Mouse (Mus musculus) embryo, embryonic 9.5 days (tissue): ENCODE measurements around the gene Tjp3.
A peak's percentile ranks its signal among the peaks of the same experiment; 100 is the strongest.

Source experiments
- DNase-seq: peaks from one replicate; pipeline ENCODE4 v3.0.0-alpha.2; 2017; ENCODE audit errors: extremely low spot score

Gene Tjp3

GRCm38 (mm10) chr10:81291511-81292104, at the start of gene Tjp3:
TSS of gene Tjp3 (minus strand) at chr10:81291581.
- no peak for DNase-seq

DNA sequence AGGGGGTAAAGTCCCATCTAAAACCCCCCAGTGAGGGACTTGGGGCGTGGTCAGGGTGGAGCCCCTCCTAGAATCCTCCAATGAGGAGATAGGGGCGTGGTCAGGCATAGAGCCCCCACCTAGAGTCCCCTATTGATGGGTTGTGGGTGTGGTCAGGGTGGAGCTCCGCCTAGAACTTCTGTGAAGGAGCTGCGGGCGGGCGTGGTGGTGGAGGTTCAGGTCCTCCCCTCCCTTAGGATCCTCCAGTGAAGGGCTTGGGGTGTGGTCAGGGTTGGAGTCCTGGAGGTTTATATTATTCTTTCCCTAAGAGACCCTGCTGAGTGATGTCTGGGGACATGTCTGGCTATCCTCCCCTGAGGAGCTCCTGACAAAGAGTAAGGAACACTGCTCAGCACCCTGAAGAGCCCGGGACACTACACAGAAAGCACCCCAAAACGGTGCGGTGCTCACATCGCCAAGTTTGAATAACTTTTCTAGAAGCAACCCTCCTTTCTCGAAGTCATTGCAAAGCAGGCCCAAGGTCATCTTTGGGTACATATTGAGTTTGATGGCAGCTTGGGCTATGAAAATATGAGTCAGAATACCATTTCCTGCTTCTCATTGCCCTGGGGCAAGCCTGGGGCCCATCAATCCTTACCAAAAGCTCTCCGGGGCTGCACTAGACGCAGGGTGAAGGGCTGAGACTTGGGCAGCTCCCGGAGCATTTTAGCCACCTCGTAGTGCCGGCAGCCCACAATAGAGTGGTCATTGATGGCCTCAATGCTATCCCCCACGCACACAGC, 49.4 kb upstream of the Tjp3 start:
- DNase-seq: no peak

DNA sequence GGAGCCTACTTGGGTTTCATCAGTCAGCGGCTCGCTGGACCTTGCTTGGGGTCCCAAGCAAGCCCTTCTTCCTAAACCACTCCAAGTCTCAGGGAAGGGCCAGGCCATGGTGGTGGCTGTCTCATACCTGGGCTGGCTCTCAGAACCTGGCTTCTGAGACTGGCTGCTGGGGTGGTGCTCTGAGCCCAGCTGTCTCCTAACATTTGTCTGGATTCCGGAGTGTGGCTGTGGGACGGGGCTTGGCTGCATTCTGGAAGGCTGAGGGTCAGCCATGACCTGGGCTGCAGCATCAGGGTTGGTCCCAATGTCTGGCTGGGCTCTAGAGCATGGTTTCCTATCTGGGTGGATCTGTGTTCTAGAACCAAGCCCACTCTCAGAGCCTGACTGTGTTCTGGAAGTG, 45.2 kb upstream of the Tjp3 start:
- no peak for DNase-seq

GRCm38 (mm10) chr10:81335393-81336340, 44.3 kb upstream of the Tjp3 start:
- DNase-seq: peak; percentile 74

DNA sequence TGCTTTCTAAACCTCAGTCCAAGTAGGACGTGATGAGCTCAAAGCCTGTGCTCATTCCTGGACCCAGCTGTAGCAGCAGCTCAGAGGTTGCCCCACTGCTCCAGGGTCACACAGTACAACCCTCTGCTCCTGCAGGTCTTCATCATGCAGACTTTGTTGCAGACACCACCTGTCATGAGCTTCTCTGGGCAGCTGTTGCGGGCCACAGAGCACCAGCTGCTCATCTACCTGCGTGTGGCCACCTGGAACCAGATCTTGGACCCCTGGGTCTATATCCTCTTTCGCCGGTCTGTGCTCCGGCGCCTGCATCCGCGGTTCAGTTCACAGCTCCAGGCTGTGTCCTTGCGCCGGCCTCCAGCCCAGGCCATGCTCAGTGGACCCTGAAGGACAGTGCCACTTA, 42.9 kb upstream of the Tjp3 start:
- DNase-seq: no peak

GRCm38 (mm10) chr10:81332277-81332676, 40.9 kb upstream of the Tjp3 start:
- no peak for DNase-seq

GRCm38 (mm10) chr10:81330007-81330406, 38.6 kb upstream of the Tjp3 start:
- no peak for DNase-seq

- DNase-seq: no peak
These were observed 38.0 kb upstream of the Tjp3 start for GRCm38 (mm10) chr10:81329194-81329975.

DNA sequence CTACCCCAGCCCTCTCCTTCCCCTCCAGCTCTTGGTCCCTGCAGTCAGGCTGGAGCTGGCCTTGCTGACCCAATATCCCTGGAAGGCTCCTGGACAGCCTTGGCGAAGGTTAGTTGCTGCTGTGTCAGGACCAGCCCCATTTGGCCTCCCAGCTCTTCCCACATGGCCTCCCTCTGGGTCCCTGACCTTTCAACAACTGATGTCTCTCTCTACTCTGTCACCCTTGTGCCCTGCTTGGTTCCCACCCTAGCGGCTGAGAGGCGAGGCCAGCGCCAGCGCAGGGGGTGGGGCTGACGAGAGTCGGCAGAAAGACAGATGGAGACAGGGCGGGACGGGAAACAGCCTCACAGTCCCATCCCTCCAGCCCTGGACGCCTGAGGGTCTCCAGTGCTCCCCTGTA, 37.0 kb upstream of the Tjp3 start, which contains the start of gene Tbxa2r:
Tbxa2r (plus strand) TSS at position 346 of the 400 bp plus-strand sequence.
- DNase-seq: no peak

DNA sequence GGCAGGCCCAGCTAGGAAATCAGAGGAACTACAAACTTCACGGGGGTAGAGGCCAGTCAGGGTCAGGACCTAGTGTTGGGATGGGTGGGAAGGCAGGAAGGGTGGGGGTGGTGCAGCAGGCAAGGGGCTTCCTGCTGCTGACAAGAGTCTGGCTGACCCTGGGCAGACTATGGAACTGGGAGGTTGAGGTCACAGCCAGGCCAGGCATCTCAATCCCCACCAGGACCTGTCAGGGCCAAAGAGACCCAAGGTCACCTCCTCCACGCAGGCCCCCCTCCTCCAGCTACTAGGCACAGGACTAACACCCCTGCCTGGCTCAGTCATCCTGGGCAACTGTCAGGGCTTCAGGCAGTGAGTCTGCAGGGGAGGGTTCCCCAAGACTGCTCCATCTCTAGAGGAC, 36.6 kb upstream of the Tjp3 start:
- DNase-seq: no peak

DNA sequence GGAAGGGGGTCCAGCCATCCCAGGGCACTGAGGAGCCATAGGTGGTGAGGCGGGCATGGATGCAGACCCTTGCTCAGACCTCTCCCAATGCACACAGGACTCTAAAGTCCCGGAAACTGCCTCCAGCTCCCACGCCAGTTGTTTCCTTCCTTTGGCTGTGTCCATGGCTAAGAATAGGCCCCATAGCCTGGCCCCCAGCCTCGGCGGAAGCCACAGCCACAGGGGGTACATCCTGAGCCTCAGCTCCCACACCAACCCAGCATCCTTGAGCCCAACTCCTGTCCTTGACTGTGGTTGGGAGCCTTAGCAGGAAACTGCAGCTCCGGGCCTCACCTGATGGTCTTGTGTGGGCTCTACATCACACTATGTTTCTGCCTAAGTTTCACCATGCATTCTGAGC, 35.5 kb upstream of the Tjp3 start:
- DNase-seq: no peak

GRCm38 (mm10) chr10:81325781-81326180, 34.4 kb upstream of the Tjp3 start:
- DNase-seq: no peak

DNA sequence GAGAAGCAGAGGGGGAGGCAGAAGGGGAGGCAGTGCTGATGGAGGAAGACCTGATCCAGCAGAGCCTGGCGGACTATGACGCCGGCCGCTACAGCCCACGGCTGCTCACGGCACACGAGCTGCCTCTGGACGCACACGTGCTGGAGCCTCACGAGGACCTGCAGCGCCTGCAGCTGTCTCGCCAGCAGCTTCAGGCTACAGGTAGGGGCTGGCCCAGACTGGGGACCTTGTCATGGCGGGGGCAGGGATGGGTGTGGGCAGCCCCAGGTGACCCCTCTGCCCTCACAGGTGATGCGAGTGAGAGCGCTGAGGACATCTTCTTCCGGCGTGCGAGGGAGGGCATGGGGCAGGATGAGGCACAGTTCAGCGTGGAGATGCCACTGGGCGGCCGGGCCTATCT, 33.8 kb upstream of the Tjp3 start:
- DNase-seq: no peak

DNA sequence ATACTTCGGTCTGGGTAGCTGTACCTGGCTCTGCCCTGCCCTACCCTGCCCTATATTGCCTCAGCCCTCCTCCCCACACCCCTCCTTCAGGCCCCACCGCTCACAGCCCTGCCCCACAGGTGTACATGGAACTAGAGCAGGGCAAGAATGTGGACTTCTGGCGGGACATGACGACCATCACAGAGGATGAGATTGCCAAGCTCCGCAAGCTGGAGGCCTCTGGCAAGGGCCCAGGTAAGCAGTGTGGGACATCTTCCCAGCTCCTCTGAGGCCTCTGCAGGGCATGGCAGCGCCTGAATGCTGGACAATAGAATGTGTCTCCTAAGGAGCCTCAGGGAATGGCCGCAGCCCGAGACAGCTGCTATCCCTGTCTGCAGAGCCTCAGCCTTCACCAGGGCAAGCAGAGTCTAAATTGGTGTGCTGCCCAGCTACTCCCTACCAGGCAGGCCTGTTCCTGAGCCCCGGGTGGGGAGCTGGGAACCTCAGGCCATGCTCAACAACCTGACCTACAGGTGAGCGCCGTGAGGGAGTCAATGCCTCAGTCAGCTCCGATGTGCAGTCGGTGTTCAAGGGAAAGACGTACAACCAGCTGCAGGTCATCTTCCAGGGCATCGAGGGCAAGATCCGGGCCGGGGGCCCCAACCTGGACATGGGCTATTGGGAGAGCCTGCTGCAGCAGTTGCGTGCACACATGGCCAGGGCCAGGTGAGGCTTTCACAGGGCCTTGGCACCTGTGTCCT, 32.6 kb upstream of the Tjp3 start:
- DNase-seq: no peak

DNA sequence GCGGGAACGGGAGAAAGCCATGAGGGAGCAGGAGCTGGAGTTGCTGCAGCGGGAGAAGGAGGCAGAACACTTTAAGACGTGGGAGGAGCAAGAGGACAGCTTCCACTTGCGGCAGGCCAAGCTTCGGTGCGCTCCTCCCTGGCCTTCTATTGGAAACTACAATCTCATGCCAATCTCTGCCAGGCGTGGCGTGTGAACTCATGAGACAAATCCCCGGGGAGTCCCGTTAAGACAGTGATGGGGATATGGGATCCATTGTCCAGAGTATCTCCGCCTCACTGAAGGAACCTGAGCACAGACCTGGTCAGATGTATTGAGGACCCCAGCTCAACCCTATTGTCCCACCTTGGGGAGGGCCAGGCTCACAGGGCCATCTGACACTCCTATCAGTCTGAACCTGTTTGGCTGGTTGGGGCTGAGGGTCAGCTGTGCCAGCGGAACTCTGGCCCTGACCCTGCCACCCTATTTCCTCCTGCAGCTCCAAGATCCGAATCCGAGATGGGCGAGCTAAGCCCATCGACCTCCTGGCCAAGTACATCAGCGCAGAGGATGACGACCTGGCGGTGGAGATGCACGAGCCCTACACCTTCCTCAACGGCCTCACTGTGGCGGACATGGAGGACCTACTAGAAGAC, 31.9 kb upstream of the Tjp3 start:
- no peak for DNase-seq

- DNase-seq: no peak
These were observed 31.1 kb upstream of the Tjp3 start for GRCm38 (mm10) chr10:81322444-81322843.

GRCm38 (mm10) chr10:81321436-81321835, 30.1 kb upstream of the Tjp3 start:
- no peak for DNase-seq

GRCm38 (mm10) chr10:81320550-81321347, 29.4 kb upstream of the Tjp3 start, which contains the start of gene Cactin:
TSS of gene Cactin (plus strand) at chr10:81321103.
- DNase-seq: peak; percentile 99
